Mouse (Mus musculus) B cell, adult 62 days (primary cell): ENCODE data around the gene Ccng2. TPM values are rescaled to one million over a fixed set of nuclear protein-coding genes. Genes with fewer than 3 reads are reported as not detected.

ENCODE experiments used
- total RNA-seq: library from RNA; stranded (reverse); gene quantifications from 4 replicates; pipeline ENCODE4 v1.2.4, GENCODE M21; 2023

Gene Ccng2
- 64.5 to 69.2 TPM (median 67.9 TPM) in 4 replicates for total RNA-seq

GRCm38 (mm10) chr5:93266883-93267704 lies at the start of gene Ccng2:
Gene Ccng2 (plus strand): TSS chr5:93267257.

Other genes starting within 250 kb of the Ccng2 start
- gene Sowahb, start 222.2 kb upstream of the Ccng2 start, total RNA-seq, result 0.18 TPM in 1 of 4 replicates, not detected in the others
- 111 to 128 TPM (median 121 TPM) in 4 replicates for gene Sept11, start 173.8 kb upstream of the Ccng2 start, total RNA-seq
- gene Ccni, start 60.8 kb upstream of the Ccng2 start, total RNA-seq, result 149 to 172 TPM (median 158 TPM) in 4 replicates
- gene 2010109A12Rik, start 60.7 kb upstream of the Ccng2 start, total RNA-seq, result 0.66 to 2.5 TPM (median 2.2 TPM) in 4 replicates